Mouse (Mus musculus) adrenal gland, postnatal 14 days (tissue): Measurements from ENCODE around the gene 1700012B07Rik. TPM values are rescaled to one million over a fixed set of nuclear protein-coding genes. Genes with fewer than 3 reads are reported as not detected.

ENCODE experiments used
- DNase-seq: peaks from one replicate; pipeline ENCODE4 v3.0.0; 2021; ENCODE audit warnings: mixed read lengths
- long read RNA-seq, 2 experiments: library from polyadenylated mRNA; stranded (forward); transcript quantifications; one replicate each; pipeline ENCODE4 v2.0.0; 2021
- total RNA-seq: library from RNA; stranded (reverse); gene quantifications from 2 replicates; pipeline ENCODE4 v1.2.3, GENCODE M21; 2021

1700012B07Rik gene
- not detected in 2 replicates for total RNA-seq
- long read RNA-seq, experiment 1: 0 reads
- long read RNA-seq, experiment 2: 0 reads

- DNase-seq: no peak
These were observed at the start of gene 1700012B07Rik for GRCm38 (mm10) chr11:109827946-109828345. 1700012B07Rik (minus strand) TSS chr11:109828046.

- no peak for DNase-seq
These were observed 48.9 kb upstream of the 1700012B07Rik start for GRCm38 (mm10) chr11:109876767-109877166.

GRCm38 (mm10) chr11:109875834-109876233 is 48.0 kb upstream of the 1700012B07Rik start:
- no peak for DNase-seq

- DNase-seq: no peak
These were observed 47.6 kb upstream of the 1700012B07Rik start for GRCm38 (mm10) chr11:109875525-109875802.

GRCm38 (mm10) chr11:109874651-109875524 is 47.0 kb upstream of the 1700012B07Rik start:
- no peak for DNase-seq

GRCm38 (mm10) chr11:109873852-109874610 is 46.2 kb upstream of the 1700012B07Rik start:
- peak; percentile 15 for DNase-seq

GRCm38 (mm10) chr11:109873161-109873775 is 45.4 kb upstream of the 1700012B07Rik start:
- peak; percentile 22 for DNase-seq

GRCm38 (mm10) chr11:109872674-109873073 is 44.8 kb upstream of the 1700012B07Rik start:
- no peak for DNase-seq

- DNase-seq: no peak
These were observed 44.2 kb upstream of the 1700012B07Rik start for GRCm38 (mm10) chr11:109872056-109872455.

- DNase-seq: no peak
These were observed 40.0 kb upstream of the 1700012B07Rik start for GRCm38 (mm10) chr11:109867861-109868260.

- no peak for DNase-seq
These were observed 38.8 kb upstream of the 1700012B07Rik start for GRCm38 (mm10) chr11:109866537-109867160.

GRCm38 (mm10) chr11:109865526-109865925 is 37.7 kb upstream of the 1700012B07Rik start:
- no peak for DNase-seq

- DNase-seq: no peak
These were observed 36.1 kb upstream of the 1700012B07Rik start for GRCm38 (mm10) chr11:109863951-109864350.

GRCm38 (mm10) chr11:109863194-109863746 is 35.4 kb upstream of the 1700012B07Rik start:
- DNase-seq: peak; percentile 73

- DNase-seq: peak; percentile 93
These were observed 32.7 kb upstream of the 1700012B07Rik start for GRCm38 (mm10) chr11:109860508-109860907.

GRCm38 (mm10) chr11:109859939-109860469 is 32.2 kb upstream of the 1700012B07Rik start:
- DNase-seq: peak; percentile 51

GRCm38 (mm10) chr11:109859441-109859840 is 31.6 kb upstream of the 1700012B07Rik start:
- no peak for DNase-seq

- peak; percentile 77 for DNase-seq
These were observed 29.2 kb upstream of the 1700012B07Rik start for GRCm38 (mm10) chr11:109857086-109857485.

GRCm38 (mm10) chr11:109854056-109854455 is 26.2 kb upstream of the 1700012B07Rik start:
- no peak for DNase-seq

- DNase-seq: peak; percentile 63
These were observed 25.6 kb upstream of the 1700012B07Rik start for GRCm38 (mm10) chr11:109853228-109853966.

GRCm38 (mm10) chr11:109851996-109852395 is 24.1 kb upstream of the 1700012B07Rik start:
- DNase-seq: peak; percentile 92
